Comparison of ENCODE assay signal across 10 mouse cellular contexts in genomic region chr7:130605111-130605510, GRCm38 (mm10). TPM values are rescaled to one million over a fixed set of nuclear protein-coding genes. Genes with fewer than 3 reads are reported as not detected.
DNase-seq lines count a peak whose midpoint lies in the region; ATAC-seq and TF ChIP-seq lines count a peak whose summit lies in the region.
"Had no signal": no experiment of that assay in that cellular context is flagged by ENCODE, and none has a peak within 500 bp of the region (broad histone marks: within the 10 kb centered on the region; RNA-seq: fewer than 3 reads in every experiment).

No protein-coding gene starts in this region.

- no peaks in the 10 kb centered on the region for H3K27me3 ChIP-seq in intestine, postnatal 0 days (replicated peaks; ENCODE audit: control insufficient read depth, insufficient read depth, low read length)
- H3K27me3 ChIP-seq in intestine, embryonic 16.5 days (replicated peaks; ENCODE audit: control insufficient read depth, insufficient read depth, low read length), result no peaks in the 10 kb centered on the region
- H3K27me3 ChIP-seq in ES-Bruce4 (ENCODE audit: control insufficient read depth, insufficient read depth, low read length, poor library complexity, severe bottlenecking), result no peaks in the 10 kb centered on the region
- H3K27me3 ChIP-seq: lung, embryonic 15.5 days had no signal

- H3K4me1 ChIP-seq in intestine, postnatal 0 days (replicated peaks; ENCODE audit: control insufficient read depth, insufficient read depth, low read length), result no peaks in the 10 kb centered on the region
- no peaks in the 10 kb centered on the region for H3K4me1 ChIP-seq in intestine, embryonic 16.5 days (ENCODE audit: control insufficient read depth, insufficient read depth, low read length)
- H3K4me1 ChIP-seq in ES-Bruce4 (ENCODE audit: control insufficient read depth, insufficient read depth, low read length), result peaks cover 10% of the 10 kb centered on the region
- H3K4me1 ChIP-seq: lung, embryonic 15.5 days had no signal

- H3K27ac ChIP-seq in intestine, postnatal 0 days (ENCODE audit: low read depth, low read length), result no peak overlapping the region
- no peak overlapping the region for H3K27ac ChIP-seq in intestine, embryonic 16.5 days (ENCODE audit: low read length)
- H3K27ac ChIP-seq in ES-Bruce4 (ENCODE audit: insufficient read depth, low read length), result no peak overlapping the region
- H3K27ac ChIP-seq: lung, embryonic 15.5 days had no signal

- 24% methylated on average over 6 of the region's 6 CpGs for WGBS in intestine, postnatal 0 days
- 27% methylated on average over 6 of the region's 6 CpGs for WGBS in intestine, embryonic 16.5 days

- no peaks in the 10 kb centered on the region for H3K9me3 ChIP-seq in intestine, postnatal 0 days (ENCODE audit: control insufficient read depth)
- H3K9me3 ChIP-seq in intestine, embryonic 16.5 days (ENCODE audit: control insufficient read depth, low read length), result no peaks in the 10 kb centered on the region
- no peaks in the 10 kb centered on the region for H3K9me3 ChIP-seq in ES-Bruce4 (replicated peaks; ENCODE audit: control insufficient read depth, insufficient read depth, low read length, poor library complexity, severe bottlenecking)
- H3K9me3 ChIP-seq: lung, embryonic 15.5 days had no signal

- peak; percentile 58; the same call in 1 of the 2 replicates for ATAC-seq in intestine, postnatal 0 days
- ATAC-seq in intestine, embryonic 16.5 days, result no peak

- TF ChIP-seq POLR2A in ES-Bruce4 (IDR thresholded peaks at IDR 0.05; ENCODE audit: insufficient read depth, low read length), result no peak

- DNase-seq in embryo, embryonic 10.5 days (ENCODE audit: low spot score), result peak; percentile 61
- DNase-seq in mesoderm, embryonic 11.5 days (ENCODE audit: low read depth, low spot score), result peak; percentile 30
- no peak for DNase-seq in ovary, postnatal 10 days (ENCODE audit: low spot score)
- DNase-seq in testis, postnatal 14 days (ENCODE audit: low spot score), result no peak
- DNase-seq in urinary bladder, adult 18-20 months (ENCODE audit: low spot score in 2 of 2), result no peak
- DNase-seq: spleen, adult 18-20 months had no signal

- peak; percentile 85 for TF ChIP-seq CTCF in intestine, postnatal 0 days (IDR thresholded peaks at IDR 0.05; ENCODE audit: low read depth)
- TF ChIP-seq CTCF in ES-Bruce4 (IDR thresholded peaks at IDR 0.05; ENCODE audit: low read depth, low read length), result peak; percentile 79

- H3K36me3 ChIP-seq in intestine, postnatal 0 days (ENCODE audit: control insufficient read depth, insufficient read depth), result no peaks in the 10 kb centered on the region
- no peaks in the 10 kb centered on the region for H3K36me3 ChIP-seq in intestine, embryonic 16.5 days (ENCODE audit: control insufficient read depth, insufficient read depth, low read length)
- H3K36me3 ChIP-seq in ES-Bruce4 (ENCODE audit: control insufficient read depth, insufficient read depth, low read length, poor library complexity, severe bottlenecking), result no peaks in the 10 kb centered on the region
- H3K36me3 ChIP-seq: lung, embryonic 15.5 days had no signal

- H3K9ac ChIP-seq in intestine, postnatal 0 days (ENCODE audit: low read depth, low read length), result no peak overlapping the region
- H3K9ac ChIP-seq in intestine, embryonic 16.5 days (ENCODE audit: low read depth, low read length), result no peak overlapping the region
- H3K9ac ChIP-seq in ES-Bruce4 (ENCODE audit: low read depth, poor library complexity, severe bottlenecking), result no peak overlapping the region
- H3K9ac ChIP-seq: lung, embryonic 15.5 days had no signal

- no peak overlapping the region for H3K4me2 ChIP-seq in intestine, postnatal 0 days (replicated peaks; ENCODE audit: low read depth)
- no peak overlapping the region for H3K4me2 ChIP-seq in intestine, embryonic 16.5 days (ENCODE audit: low read depth, low read length)
- H3K4me2 ChIP-seq: lung, embryonic 15.5 days had no signal

- TF ChIP-seq EP300 in ES-Bruce4 (IDR thresholded peaks at IDR 0.05; ENCODE audit: insufficient read depth, low read depth, low read length), result no peak

- no peak overlapping the region for H3K4me3 ChIP-seq in intestine, postnatal 0 days (ENCODE audit: low read depth, low read length)
- H3K4me3 ChIP-seq in intestine, embryonic 16.5 days (ENCODE audit: low read length), result no peak overlapping the region
- H3K4me3 ChIP-seq in ES-Bruce4 (ENCODE audit: low read depth, low read length), result no peak overlapping the region
- H3K4me3 ChIP-seq: lung, embryonic 15.5 days had no signal

RNA-seq across cellular contexts. Expression of gene Tacc2, which starts 27.9 kb away (rescaled TPM):
- polyA plus RNA-seq in intestine, postnatal 0 days (2015; fragmentation: Nextera tagmentation; extraction: Ambion mirVana), result 27.7 TPM in 2 replicates
- polyA plus RNA-seq in intestine, embryonic 16.5 days (2015; fragmentation: Nextera tagmentation; extraction: Ambion mirVana), result 27.4 and 30.0 TPM in 2 replicates
- 80.9 and 98.7 TPM in 2 replicates for polyA plus RNA-seq in ES-Bruce4 (2011; ENCODE audit: insufficient read depth, insufficient read length, low read depth, missing spikeins)

RNA-seq across cellular contexts. Expression of gene Nsmce4a, which starts 32.2 kb away (rescaled TPM):
- polyA plus RNA-seq in intestine, postnatal 0 days (2015; fragmentation: Nextera tagmentation; extraction: Ambion mirVana), result 100 and 101 TPM in 2 replicates
- polyA plus RNA-seq in intestine, embryonic 16.5 days (2015; fragmentation: Nextera tagmentation; extraction: Ambion mirVana), result 86.1 and 108 TPM in 2 replicates
- polyA plus RNA-seq in ES-Bruce4 (2011; ENCODE audit: insufficient read depth, insufficient read length, low read depth, missing spikeins), result 152 and 161 TPM in 2 replicates

Comparison
In these comparisons a context has a peak if more than half of its experiments do, and no peak if none do; other contexts are left out.
1. DNase-seq: peak in embryo, embryonic 10.5 days (single experiment) and mesoderm, embryonic 11.5 days (single experiment); none in ovary, postnatal 10 days (single experiment), testis, postnatal 14 days (single experiment) and urinary bladder, adult 18-20 months (0 of 2).